Mouse (Mus musculus) MEL (cell line): ENCODE measurements at regions not wholly inside any gene's neighbourhood (a gene's known extent, or its start where the extent isn't known, plus 50 kb on each side); places are given as distances from the start of the nearest gene placed in this dataset.

Experiments
- DNase-seq: peaks from one replicate; pipeline ENCODE4 v3.0.0; 2011; ENCODE audit warnings: low read depth, low spot score
- H3K27ac ChIP-seq: 2 replicates; pipeline ENCODE4 v1.5.1; 2012; ENCODE audit warnings: low read depth, mild to moderate bottlenecking, control low read depth, low read length, moderate library complexity; ENCODE audit not compliant: control insufficient read depth
- H3K27me3 ChIP-seq, 2 experiments: fragments of 150-350 bp in 1 of 2; sonication (generic) in 1 of 2; 2 replicates each; pipeline ENCODE4 v1.6.1; 2012; ENCODE audit warnings: low read length in 2 of 2, mild to moderate bottlenecking in 2 of 2, improper control_type of control experiment in 1 of 2, moderate library complexity in 1 of 2; ENCODE audit not compliant: insufficient read depth in 2 of 2, control insufficient read depth in 1 of 2
- H3K36me3 ChIP-seq, 2 experiments: 2 replicates each; pipeline ENCODE4 v1.6.1; 2012 to 2014; ENCODE audit warnings: low read length in 2 of 2, improper control_type of control experiment in 1 of 2, inconsistent platforms in 1 of 2, mild to moderate bottlenecking in 1 of 2; ENCODE audit not compliant: insufficient read depth in 2 of 2, control insufficient read depth in 1 of 2
- H3K4me1 ChIP-seq, 2 experiments: fragments of 150-350 bp in 1 of 2; sonication (generic) in 1 of 2; 2 replicates each; pipeline ENCODE4 v1.6.1; 2012; ENCODE audit warnings: low read length in 2 of 2, improper control_type of control experiment in 1 of 2, mild to moderate bottlenecking in 1 of 2; ENCODE audit not compliant: insufficient read depth in 2 of 2, control insufficient read depth in 1 of 2
- H3K4me3 ChIP-seq, 2 experiments: fragments of 150-350 bp in 1 of 2; sonication (generic) in 1 of 2; 2 replicates each; pipeline ENCODE4 v1.5.1; 2012; ENCODE audit warnings: low read depth in 2 of 2, low read length in 2 of 2, mild to moderate bottlenecking in 2 of 2, moderate library complexity in 2 of 2, control low read depth in 1 of 2, improper control_type of control experiment in 1 of 2; ENCODE audit not compliant: control insufficient read depth in 1 of 2, insufficient read depth in 1 of 2
- H3K79me2 ChIP-seq: 2 replicates; pipeline ENCODE4 v1.6.1; 2012; ENCODE audit warnings: mild to moderate bottlenecking, low read length, moderate library complexity; ENCODE audit not compliant: control insufficient read depth, poor library complexity, insufficient read depth
- H3K9ac ChIP-seq: 2 replicates; pipeline ENCODE4 v1.6.1; 2012; ENCODE audit warnings: low read depth, mild to moderate bottlenecking, control low read depth, low read length, moderate library complexity; ENCODE audit not compliant: control insufficient read depth, poor library complexity, severe bottlenecking
- H3K9me3 ChIP-seq: fragments of 150-350 bp; sonication (generic); replicated peaks from 2 replicates; pipeline ENCODE4 v1.6.1; 2012; ENCODE audit warnings: mild to moderate bottlenecking, low read length, improper control_type of control experiment, moderate library complexity; ENCODE audit not compliant: insufficient read depth
- BHLHE40 ChIP-seq: IDR thresholded peaks from 2 replicates; pipeline ENCODE4 v1.6.1; 2012; ENCODE audit warnings: low read depth, mild to moderate bottlenecking, inconsistent platforms, low read length, improper control_type of control experiment, borderline replicate concordance
- CHD1 ChIP-seq: IDR thresholded peaks from 2 replicates; pipeline ENCODE4 v1.6.1; 2012; ENCODE audit warnings: low read depth, mild to moderate bottlenecking, inconsistent platforms, low read length, improper control_type of control experiment
- CTCF ChIP-seq, 3 experiments: IDR thresholded peaks in 2 of 3; conservative IDR thresholded peaks in 1 of 3; 2 replicates each; pipeline ENCODE4 v1.5.1; 2011 to 2012; ENCODE audit warnings: low read length in 3 of 3, low read depth in 2 of 3, mild to moderate bottlenecking in 2 of 3, improper control_type of control experiment in 1 of 3, inconsistent platforms in 1 of 3, mixed read lengths in 1 of 3, moderate library complexity in 1 of 3; ENCODE audit not compliant: control insufficient read depth in 1 of 3, insufficient read depth in 1 of 3, poor library complexity in 1 of 3, severe bottlenecking in 1 of 3
- E2F4 ChIP-seq: IDR thresholded peaks from 2 replicates; pipeline ENCODE4 v1.6.1; 2011; ENCODE audit warnings: low read depth, low read length, improper control_type of control experiment, borderline replicate concordance
- ELF1 ChIP-seq: IDR thresholded peaks from 2 replicates; pipeline ENCODE4 v1.6.1; 2014; ENCODE audit warnings: low read depth, mild to moderate bottlenecking, inconsistent platforms, low read length, improper control_type of control experiment, moderate library complexity
- GATA1 ChIP-seq: IDR thresholded peaks from 2 replicates; pipeline ENCODE4 v1.6.1; 2011; ENCODE audit warnings: low read depth, low read length, improper control_type of control experiment
- JUND ChIP-seq: IDR thresholded peaks from 2 replicates; pipeline ENCODE4 v1.6.1; 2011; ENCODE audit warnings: low read depth, mild to moderate bottlenecking, improper control_type of control experiment, low read length
- MAFK ChIP-seq: IDR thresholded peaks from 2 replicates; pipeline ENCODE4 v1.6.1; 2011; ENCODE audit warnings: low read depth, mild to moderate bottlenecking, low read length, improper control_type of control experiment, borderline replicate concordance
- MAZ ChIP-seq: IDR thresholded peaks from 2 replicates; pipeline ENCODE4 v1.6.1; 2012; ENCODE audit warnings: low read depth, mild to moderate bottlenecking, inconsistent platforms, low read length, improper control_type of control experiment
- MYB ChIP-seq: IDR thresholded peaks from 2 replicates; pipeline ENCODE4 v1.6.1; 2011; ENCODE audit warnings: mild to moderate bottlenecking, low read depth, low read length, improper control_type of control experiment
- MYC ChIP-seq: IDR thresholded peaks from 2 replicates; pipeline ENCODE4 v1.6.1; 2011; ENCODE audit warnings: low read depth, mild to moderate bottlenecking, low read length, improper control_type of control experiment, moderate library complexity
- NELFE ChIP-seq: IDR thresholded peaks from 2 replicates; pipeline ENCODE4 v1.6.1; 2011; ENCODE audit warnings: low read depth, low read length, improper control_type of control experiment
- NRF1 ChIP-seq: IDR thresholded peaks from 2 replicates; pipeline ENCODE4 v1.6.1; 2014; ENCODE audit warnings: low read depth, mild to moderate bottlenecking, inconsistent platforms, low read length, improper control_type of control experiment, moderate library complexity; ENCODE audit not compliant: poor library complexity, insufficient read depth, severe bottlenecking
- POLR2A ChIP-seq, 2 experiments: IDR thresholded peaks; 2 replicates each; pipeline ENCODE4 v1.6.1; 2011 to 2012; ENCODE audit warnings: low read length in 2 of 2, mild to moderate bottlenecking in 2 of 2, control low read depth in 1 of 2, improper control_type of control experiment in 1 of 2, low read depth in 1 of 2, moderate library complexity in 1 of 2; ENCODE audit not compliant: control insufficient read depth in 1 of 2, insufficient read depth in 1 of 2, poor library complexity in 1 of 2
- POLR2AphosphoS5 ChIP-seq: IDR thresholded peaks from 2 replicates; pipeline ENCODE4 v1.6.1; 2012; ENCODE audit warnings: low read depth, borderline replicate concordance, mild to moderate bottlenecking, inconsistent platforms, low read length, moderate library complexity, mixed read lengths
- RCOR1 ChIP-seq: IDR thresholded peaks from 2 replicates; pipeline ENCODE4 v1.6.1; 2012; ENCODE audit warnings: low read depth, mild to moderate bottlenecking, inconsistent platforms, low read length, improper control_type of control experiment
- SIN3A ChIP-seq: IDR thresholded peaks from 2 replicates; pipeline ENCODE4 v1.6.1; 2012; ENCODE audit warnings: low read length, improper control_type of control experiment, inconsistent platforms
- SMC3 ChIP-seq: IDR thresholded peaks from 2 replicates; pipeline ENCODE4 v1.6.1; 2011; ENCODE audit warnings: low read depth, low read length, improper control_type of control experiment
- TAL1 ChIP-seq: IDR thresholded peaks from 2 replicates; pipeline ENCODE4 v1.6.1; 2012; ENCODE audit warnings: mild to moderate bottlenecking, inconsistent platforms, low read length, moderate library complexity, mixed read lengths
- ZC3H11A ChIP-seq: IDR thresholded peaks from 2 replicates; pipeline ENCODE4 v1.6.1; 2012; ENCODE audit warnings: low read depth, mild to moderate bottlenecking, inconsistent platforms, low read length, improper control_type of control experiment
- ZKSCAN1 ChIP-seq: IDR thresholded peaks from 2 replicates; pipeline ENCODE4 v1.6.1; 2012; ENCODE audit warnings: low read depth, mild to moderate bottlenecking, inconsistent platforms, low read length, improper control_type of control experiment, moderate library complexity
- ZMIZ1 ChIP-seq: IDR thresholded peaks from 2 replicates; pipeline ENCODE4 v1.6.1; 2012; ENCODE audit warnings: low read depth, mild to moderate bottlenecking, inconsistent platforms, low read length, improper control_type of control experiment, moderate library complexity
- ZNF384 ChIP-seq: IDR thresholded peaks from 2 replicates; pipeline ENCODE4 v1.6.1; 2012; ENCODE audit warnings: low read depth, mild to moderate bottlenecking, inconsistent platforms, low read length, improper control_type of control experiment

GRCm38 (mm10) chr3:149217916-149218803 is 227.8 kb upstream of the Adgrl2 start:
- Histone ChIP-seq H3K79me2 (no peaks in the 10 kb centered on the region), H3K9me3 (no peaks in the 10 kb centered on the region), H3K9ac (no peak overlapping the region), H3K4me1 (peaks cover 0 to 2% of the 10 kb centered on the region in 2 experiments; a peak in 2 of 4 replicates), H3K36me3 (peaks cover 0 to 2% of the 10 kb centered on the region in 2 experiments; a peak in 1 of 4 replicates), H3K27me3 (no peaks in the 10 kb centered on the region), H3K27ac (no peak overlapping the region), H3K4me3 (no peak overlapping the region)
- peak; percentile 13 for DNase-seq
- TF ChIP-seq CHD1 (no peak), CTCF (IDR thresholded peaks at IDR 0.05 in 2 of 3, conservative IDR thresholded peaks at IDR 0.05 in 1 of 3; ENCODE audit: control insufficient read depth in 1 of 3, insufficient read depth in 1 of 3, low read depth in 2 of 3, low read length in 3 of 3, poor library complexity in 1 of 3, severe bottlenecking in 1 of 3) (peak in 1 of 3 experiments; percentile 18; a peak in 1 of 6 replicates), TAL1 (no peak), SMC3 (no peak)

GRCm38 (mm10) chr3:149216759-149217400 is 226.5 kb upstream of the Adgrl2 start:
- Histone ChIP-seq H3K9me3 (no peaks in the 10 kb centered on the region), H3K27ac (no peak overlapping the region), H3K4me3 (no peak overlapping the region), H3K79me2 (no peaks in the 10 kb centered on the region), H3K9ac (no peak overlapping the region), H3K27me3 (no peaks in the 10 kb centered on the region), H3K4me1 (peaks cover 0 to 2% of the 10 kb centered on the region in 2 experiments; a peak in 2 of 4 replicates), H3K36me3 (peaks cover 0 to 2% of the 10 kb centered on the region in 2 experiments; a peak in 1 of 4 replicates)
- no peak for DNase-seq
- TF ChIP-seq ZMIZ1 (no peak), GATA1 (no peak), CHD1 (no peak), RCOR1 (no peak), E2F4 (no peak), MYC (no peak), NELFE (no peak), BHLHE40 (no peak)

DNA sequence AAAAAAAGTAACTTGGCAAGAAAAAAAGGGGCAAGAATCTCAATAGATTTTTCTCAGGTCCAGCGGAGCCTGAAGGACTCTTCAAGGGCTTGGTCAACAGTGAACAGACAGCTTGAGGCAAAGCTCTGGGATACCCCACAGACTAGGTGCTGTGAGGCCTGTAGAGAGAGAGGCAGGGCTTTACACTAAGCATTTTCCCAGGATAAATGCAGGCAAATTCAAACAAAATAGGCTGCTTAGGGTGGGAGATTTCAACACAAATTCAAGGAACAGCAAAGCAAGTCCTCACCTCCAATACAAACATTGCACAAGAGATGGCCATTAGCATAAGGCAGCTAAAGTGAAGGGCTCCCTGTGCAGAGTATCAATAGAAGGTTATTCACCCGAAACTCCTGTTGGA is 225.3 kb upstream of the Adgrl2 start:
- Histone ChIP-seq H3K27ac (no peak overlapping the region), H3K27me3 (no peaks in the 10 kb centered on the region), H3K4me3 (no peak overlapping the region), H3K9me3 (no peaks in the 10 kb centered on the region), H3K36me3 (peaks cover 0 to 2% of the 10 kb centered on the region in 2 experiments; a peak in 1 of 4 replicates), H3K79me2 (no peaks in the 10 kb centered on the region), H3K9ac (no peak overlapping the region), H3K4me1 (peaks cover 0 to 2% of the 10 kb centered on the region in 2 experiments; a peak in 2 of 4 replicates)
- no peak for DNase-seq
- TF ChIP-seq MYB (no peak), POLR2AphosphoS5 (no peak), MAZ (no peak), MYC (no peak), ZKSCAN1 (no peak), ZNF384 (no peak), POLR2A (IDR thresholded peaks at IDR 0.05; ENCODE audit: control insufficient read depth in 1 of 2, insufficient read depth in 1 of 2, low read depth in 1 of 2, low read length in 2 of 2, poor library complexity in 1 of 2) (no peak), JUND (no peak), MAFK (no peak), TAL1 (no peak), SIN3A (no peak), E2F4 (no peak), ZMIZ1 (no peak), NRF1 (no peak), ZC3H11A (no peak), ELF1 (no peak)
